ENCODE assay signal across 16 mouse cellular contexts in genomic region chr13:6602786-6603409, GRCm38 (mm10). TPM values are rescaled to one million over a fixed set of nuclear protein-coding genes. Genes with fewer than 3 reads are reported as not detected.
DNase-seq lines count a peak whose midpoint lies in the region; ATAC-seq and TF ChIP-seq lines count a peak whose summit lies in the region.
"Had no signal": no experiment of that assay in that cellular context is flagged by ENCODE, and none has a peak within 500 bp of the region (broad histone marks: within the 10 kb centered on the region; RNA-seq: fewer than 3 reads in every experiment).

No protein-coding gene starts in this region.

- no peaks in the 10 kb centered on the region for H3K27me3 ChIP-seq in Patski
- H3K27me3 ChIP-seq: heart, embryonic 12.5 days; megakaryocyte, embryonic 14.5 days had no signal

- in situ Hi-C loops in Patski (cut with MboI; ENCODE audit: low pct_unique_long_range_greater_than_20kb) = no loop called here

- POLR2A ChIA-PET in Patski (lab: Charles Lee) = no interaction called here

- no peak overlapping the region for H3K27ac ChIP-seq in gastrocnemius, adult 2 months
- H3K27ac ChIP-seq in layer of hippocampus, adult 2 months = no peak overlapping the region

- peak; percentile 39; the same call in 1 of the 2 replicates for TF ChIP-seq CTCF in gastrocnemius, adult 2 months (IDR thresholded peaks at IDR 0.05)
- peak; percentile 67 for TF ChIP-seq CTCF in layer of hippocampus, adult 2 months (conservative IDR thresholded peaks at IDR 0.05)
- peak; percentile 56 for TF ChIP-seq CTCF in Patski (IDR thresholded peaks at IDR 0.05)

- H3K4me3 ChIP-seq in gastrocnemius, adult 2 months = no peak overlapping the region
- H3K4me3 ChIP-seq in layer of hippocampus, adult 2 months = no peak overlapping the region
- H3K4me3 ChIP-seq: heart, embryonic 12.5 days; megakaryocyte, embryonic 14.5 days had no signal

- no peak for DNase-seq in gastrocnemius, adult 2 months
- DNase-seq in gastrocnemius, postnatal 25 days = no peak
- no peak for DNase-seq in layer of hippocampus, adult 2 months (ENCODE audit: low spot score in 2 of 2)
- no peak for DNase-seq in layer of hippocampus, adult 8-10 months (ENCODE audit: low spot score in 2 of 2)
- DNase-seq in 416B (ENCODE audit: low read depth) (peak; percentile 25), Patski (ENCODE audit: low read depth, low spot score) (no peak)
- no peak for DNase-seq in retina, embryonic 14.5 days (ENCODE audit: low spot score)
- DNase-seq: B cell, adult 2 months; cerebellum, adult 11-12 months; gastrocnemius, postnatal 10 days; kidney, adult 11 months; right cerebral cortex, postnatal 4 days had no signal

- no peak for ATAC-seq in Patski
- no peak for ATAC-seq in CD4-positive, CD25-positive, alpha-beta regulatory T cell, adult 4 months
- ATAC-seq: forebrain, embryonic 16.5 days had no signal

- CTCF ChIA-PET in Patski (lab: Charles Lee) = interaction anchor here (1.7 kb wide), 1 partner anchor 10 kb away, joined by 3 read pairs; no protein-coding TSS in a partner anchor

- intact Hi-C loops in gastrocnemius, adult 2 months (cut with DNase I) = no loop called here

RNA-seq across cellular contexts. Expression of gene Pfkp, which starts 45.7 kb away (rescaled TPM):
- total RNA-seq in gastrocnemius, adult 2 months (2021) = 1 to 10 TPM; 4.0 to 5.8 TPM
- total RNA-seq in gastrocnemius, postnatal 25 days (2021) = 1 to 10 TPM; 4.8 to 5.1 TPM
- 100 to 1,000 TPM; 210 to 212 TPM for total RNA-seq in layer of hippocampus, adult 2 months (2021)
- 100 to 1,000 TPM; 222 to 241 (median 227) TPM for total RNA-seq in layer of hippocampus, adult 8-10 months (2022)
- polyA plus RNA-seq in Patski (2021) = 220 TPM
- polyA plus RNA-seq in CD4-positive, CD25-positive, alpha-beta regulatory T cell, adult 4 months (2017; shearing (Covaris generic)) = 100 to 1,000 TPM; 124 to 178 TPM

RNA-seq across cellular contexts. Expression of gene Pitrm1, which starts 54.9 kb away (rescaled TPM):
- 10 to 100 TPM; 34.3 to 39.0 TPM for total RNA-seq in gastrocnemius, adult 2 months (2021)
- total RNA-seq in gastrocnemius, postnatal 25 days (2021) = 10 to 100 TPM; 30.8 to 32.1 TPM
- 10 to 100 TPM; 55.2 to 60.0 TPM for total RNA-seq in layer of hippocampus, adult 2 months (2021)
- 10 to 100 TPM; 53.1 to 62.8 (median 60.0) TPM for total RNA-seq in layer of hippocampus, adult 8-10 months (2022)
- polyA plus RNA-seq in Patski (2021) = 62.2 TPM
- 10 to 100 TPM; 50.4 to 67.7 TPM for polyA plus RNA-seq in CD4-positive, CD25-positive, alpha-beta regulatory T cell, adult 4 months (2017; shearing (Covaris generic))

Comparison
In these comparisons a context has a peak if more than half of its experiments do, and no peak if none do; other contexts are left out.
1. RNA of gene Pfkp, which starts 45.7 kb away (total RNA-seq): 222 to 241 TPM in layer of hippocampus, adult 8-10 months and 210 to 212 TPM in layer of hippocampus, adult 2 months; 4.0 to 5.8 TPM in gastrocnemius, adult 2 months and 4.8 to 5.1 TPM in gastrocnemius, postnatal 25 days; every median in the first group is over 10 times any median in the second.
2. Peak in every context shown above with its lines, with median percentiles within 50 percentile points of each other: CTCF ChIP-seq.